Mouse (Mus musculus): ENCODE measurements at regions not wholly inside any gene's neighbourhood (a gene's known extent, or its start where the extent isn't known, plus 50 kb on each side); places are given as distances from the start of the nearest gene placed in this dataset.

DNA sequence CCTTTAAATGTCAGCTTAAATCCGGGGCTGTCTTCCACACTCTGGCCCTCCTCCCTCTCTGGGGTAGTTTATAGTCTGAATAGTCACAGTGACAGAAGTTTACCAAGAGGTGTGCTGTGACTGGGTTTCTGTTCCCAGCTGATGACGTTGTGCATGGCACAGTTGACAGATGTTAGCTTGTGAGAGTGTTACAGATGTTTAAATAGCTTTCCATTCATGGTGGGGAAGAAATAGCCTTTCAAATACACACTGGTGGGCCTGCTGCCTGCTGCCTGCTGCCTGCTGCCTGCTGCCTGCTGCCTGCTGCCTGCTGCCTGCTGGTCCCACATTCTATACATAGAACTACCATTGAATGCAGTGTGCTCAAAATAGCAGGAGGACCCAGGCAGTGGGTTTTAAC, 324.8 kb upstream of the Sash1 start:
- H3K4me3 ChIP-seq (ENCODE audit: inconsistent target): no peak overlapping the region
- no peaks in the 10 kb centered on the region for H3K36me3 ChIP-seq (ENCODE audit: inconsistent target)
- H3K79me2 ChIP-seq (ENCODE audit: inconsistent target): no peaks in the 10 kb centered on the region
- 53% methylated on average over 2 of the region's 2 CpGs for WGBS (ENCODE audit: missing documents)
- H3K27ac ChIP-seq: no peak overlapping the region

DNA sequence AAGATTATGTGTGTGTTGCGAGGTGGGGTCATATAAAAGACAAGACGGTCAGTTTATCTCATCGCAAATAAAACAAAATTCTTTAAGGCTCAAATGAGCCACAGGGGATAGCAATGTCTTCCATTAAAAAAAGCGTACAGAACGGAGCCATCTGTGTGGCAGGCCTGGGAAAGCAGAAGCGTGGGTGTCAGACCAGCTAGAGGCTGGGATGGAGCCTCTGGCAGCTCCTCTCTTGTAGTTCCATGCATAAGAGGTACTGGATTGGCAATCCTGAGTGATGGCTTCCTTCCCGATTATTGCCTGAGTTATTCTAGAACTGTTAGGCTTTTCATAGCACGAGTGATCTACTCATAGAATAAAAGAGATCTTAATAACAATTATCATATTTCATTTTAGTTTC, 318.2 kb upstream of the Sash1 start:
- Histone ChIP-seq H3K27ac (no peak overlapping the region), H3K36me3 (ENCODE audit: inconsistent target) (no peaks in the 10 kb centered on the region), H3K79me2 (ENCODE audit: inconsistent target) (no peaks in the 10 kb centered on the region), H3K4me3 (ENCODE audit: inconsistent target) (no peak overlapping the region)
- 87% methylated on average over 8 of the region's 8 CpGs for WGBS (ENCODE audit: missing documents)

DNA sequence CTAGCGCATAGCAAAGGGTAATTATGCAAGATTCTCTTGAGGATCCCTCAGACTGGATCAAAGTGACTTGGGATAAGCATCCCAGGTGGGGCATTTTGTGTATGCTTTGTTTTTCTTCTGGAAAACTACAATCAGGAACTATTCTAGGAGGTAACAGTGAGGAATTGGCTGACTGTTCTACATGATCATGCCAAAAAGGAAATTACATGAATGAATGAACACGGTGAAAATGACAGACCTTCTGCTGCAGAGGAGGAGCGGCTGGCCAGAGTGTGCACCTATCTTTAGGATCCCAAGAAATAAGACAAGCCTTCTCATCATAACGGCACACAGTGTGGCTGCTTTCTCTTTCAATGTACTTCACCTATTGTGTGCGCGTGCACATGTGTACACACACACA, 317.5 kb upstream of the Sash1 start:
- WGBS (ENCODE audit: missing documents): 61% methylated on average over 6 of the region's 6 CpGs
- Histone ChIP-seq H3K36me3 (ENCODE audit: inconsistent target) (no peaks in the 10 kb centered on the region), H3K4me3 (ENCODE audit: inconsistent target) (no peak overlapping the region), H3K79me2 (ENCODE audit: inconsistent target) (no peaks in the 10 kb centered on the region), H3K27ac (no peak overlapping the region)

DNA sequence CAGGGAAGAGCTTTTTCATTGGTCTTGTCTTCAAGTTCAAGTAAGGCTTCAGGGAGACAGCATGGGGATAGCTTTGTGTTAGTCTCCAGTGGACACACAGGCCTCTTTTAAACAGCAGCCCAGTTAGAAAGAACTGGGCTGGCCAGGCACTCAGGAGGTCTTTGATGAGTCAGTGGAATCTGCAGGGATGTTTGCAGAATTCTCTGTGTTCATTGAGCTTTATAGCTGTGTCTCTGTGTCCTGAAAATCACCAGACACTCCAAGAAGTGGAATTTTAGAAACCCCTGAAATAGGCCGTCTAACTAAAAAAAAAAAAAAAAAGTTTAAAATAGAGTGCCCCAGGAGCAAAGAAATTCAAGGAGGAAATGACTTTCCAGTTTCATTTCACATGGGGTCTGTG, 317.1 kb upstream of the Sash1 start:
- Histone ChIP-seq H3K27ac (no peak overlapping the region), H3K36me3 (ENCODE audit: inconsistent target) (no peaks in the 10 kb centered on the region), H3K79me2 (ENCODE audit: inconsistent target) (no peaks in the 10 kb centered on the region), H3K4me3 (ENCODE audit: inconsistent target) (no peak overlapping the region)
- WGBS (ENCODE audit: missing documents): 22% methylated on average over 1 of the region's 1 CpGs

DNA sequence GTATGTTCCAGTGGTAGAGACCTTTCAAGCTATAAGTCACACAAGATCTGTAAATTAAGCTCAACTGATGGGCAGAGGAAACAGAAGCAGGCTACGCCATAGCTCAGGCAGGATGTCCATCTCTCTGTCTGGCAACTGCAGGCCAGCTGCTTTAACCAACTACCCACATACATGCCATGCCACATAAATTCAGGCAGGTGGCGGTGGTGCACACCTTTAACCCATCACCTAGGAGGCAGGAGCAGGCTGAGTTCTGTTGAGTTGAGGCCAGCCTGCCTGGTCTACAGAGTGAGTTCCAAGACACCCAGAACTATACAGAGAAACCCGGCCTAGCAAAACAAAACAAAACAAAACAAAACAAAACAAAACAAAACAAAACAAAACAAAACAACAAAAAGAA, 289.1 kb upstream of the Sash1 start:
- H3K4me3 ChIP-seq (ENCODE audit: inconsistent target): no peak overlapping the region
- WGBS (ENCODE audit: missing documents): 52% methylated on average over 3 of the region's 3 CpGs
- H3K27ac ChIP-seq: no peak overlapping the region
- H3K79me2 ChIP-seq (ENCODE audit: inconsistent target): no peaks in the 10 kb centered on the region
- no peaks in the 10 kb centered on the region for H3K36me3 ChIP-seq (ENCODE audit: inconsistent target)

DNA sequence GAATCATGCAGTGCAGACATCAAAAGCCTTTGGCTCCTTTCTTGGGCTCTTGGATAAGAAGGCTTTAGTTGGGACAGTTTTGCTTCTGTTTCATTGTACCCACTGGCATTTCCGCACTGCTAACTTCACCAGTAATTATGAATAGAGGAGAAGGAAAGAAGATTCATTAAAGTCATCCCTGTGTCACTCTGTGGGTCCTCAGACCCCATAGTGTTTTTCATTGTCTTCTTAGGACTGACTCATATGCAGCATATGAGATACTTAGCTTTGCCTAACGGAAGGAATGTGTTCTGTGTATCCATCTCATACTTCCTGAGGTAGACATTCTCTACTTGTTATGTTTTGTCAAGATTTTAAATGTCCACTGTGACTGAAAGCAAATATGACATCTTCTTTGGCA, 287.6 kb upstream of the Sash1 start:
- no peak overlapping the region for H3K4me3 ChIP-seq (ENCODE audit: inconsistent target)
- H3K79me2 ChIP-seq (ENCODE audit: inconsistent target): no peaks in the 10 kb centered on the region
- H3K36me3 ChIP-seq (ENCODE audit: inconsistent target): no peaks in the 10 kb centered on the region
- WGBS (ENCODE audit: missing documents): 93% methylated on average over 2 of the region's 2 CpGs
- no peak overlapping the region for H3K27ac ChIP-seq

DNA sequence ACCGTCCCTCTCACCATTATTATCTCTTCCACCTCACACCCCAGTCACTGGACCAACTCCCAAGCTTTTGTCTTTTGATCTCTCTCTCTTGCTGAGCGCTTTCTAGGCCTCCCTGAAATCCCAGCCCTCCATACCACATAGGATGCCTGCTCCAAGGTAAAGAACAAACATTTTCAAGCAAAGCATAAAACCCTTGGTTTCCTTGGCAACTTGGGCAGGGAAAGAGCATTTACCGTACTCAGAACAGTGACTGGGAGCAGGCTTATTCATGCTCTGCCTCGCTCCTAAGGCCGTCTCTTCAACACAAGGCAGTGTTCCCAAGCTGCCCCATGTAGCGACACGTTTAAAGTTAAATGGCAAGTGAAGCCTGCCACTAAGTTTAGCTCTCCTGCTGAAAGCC, 282.9 kb upstream of the Sash1 start:
- no peak overlapping the region for H3K27ac ChIP-seq

DNA sequence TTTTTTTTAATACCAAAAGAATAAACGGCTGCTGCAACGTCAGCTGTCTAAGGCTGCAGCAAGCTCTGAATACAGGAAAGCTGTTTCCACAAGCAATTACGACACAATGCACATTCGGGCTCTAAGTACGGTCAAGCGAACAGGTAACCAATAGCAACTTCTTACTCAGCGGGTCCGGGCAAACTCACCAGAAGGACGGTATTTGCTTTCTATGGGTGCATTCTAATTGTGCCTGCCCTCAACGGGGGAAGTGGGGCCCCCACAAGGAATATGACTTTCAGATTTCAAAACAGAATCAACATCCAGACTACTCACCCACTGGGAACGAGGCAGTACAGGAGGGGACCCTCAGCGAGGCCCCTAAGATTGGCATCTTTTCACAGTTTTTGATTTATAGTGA, 280.1 kb upstream of the Sash1 start:
- H3K4me3 ChIP-seq (ENCODE audit: inconsistent target): no peak overlapping the region
- 89% methylated on average over 12 of the region's 12 CpGs for WGBS (ENCODE audit: missing documents)
- H3K79me2 ChIP-seq (ENCODE audit: inconsistent target): no peaks in the 10 kb centered on the region
- H3K36me3 ChIP-seq (ENCODE audit: inconsistent target): no peaks in the 10 kb centered on the region
- no peak overlapping the region for H3K27ac ChIP-seq

More for the DNA sequence above, 282.9 kb upstream of the Sash1 start:
- Histone ChIP-seq H3K4me3 (ENCODE audit: inconsistent target) (no peak overlapping the region), H3K36me3 (ENCODE audit: inconsistent target) (no peaks in the 10 kb centered on the region), H3K79me2 (ENCODE audit: inconsistent target) (no peaks in the 10 kb centered on the region)
- WGBS (ENCODE audit: missing documents): 85% methylated on average over 7 of the region's 7 CpGs

DNA sequence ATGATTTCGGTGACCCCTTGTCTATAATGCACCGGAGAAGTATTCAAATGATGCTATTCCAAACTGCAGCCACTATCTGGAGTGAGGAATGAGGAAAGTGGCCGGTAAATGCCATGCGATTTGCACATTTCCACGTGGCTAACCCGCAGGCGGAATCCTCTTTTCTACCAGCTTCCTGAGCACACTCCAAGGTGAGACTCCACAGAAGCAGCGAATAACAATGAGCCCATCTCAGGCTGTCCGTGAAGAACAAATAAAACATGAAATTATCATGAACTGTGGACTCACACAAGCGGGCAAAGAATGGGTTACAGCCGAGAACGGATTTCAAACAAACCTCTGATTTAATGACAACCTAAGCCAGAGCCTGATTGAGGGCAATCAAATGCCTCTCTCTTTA, 279.7 kb upstream of the Sash1 start:
- Histone ChIP-seq H3K4me3 (ENCODE audit: inconsistent target) (no peak overlapping the region), H3K27ac (no peak overlapping the region), H3K79me2 (ENCODE audit: inconsistent target) (no peaks in the 10 kb centered on the region), H3K36me3 (ENCODE audit: inconsistent target) (no peaks in the 10 kb centered on the region)
- 91% methylated on average over 12 of the region's 12 CpGs for WGBS (ENCODE audit: missing documents)

DNA sequence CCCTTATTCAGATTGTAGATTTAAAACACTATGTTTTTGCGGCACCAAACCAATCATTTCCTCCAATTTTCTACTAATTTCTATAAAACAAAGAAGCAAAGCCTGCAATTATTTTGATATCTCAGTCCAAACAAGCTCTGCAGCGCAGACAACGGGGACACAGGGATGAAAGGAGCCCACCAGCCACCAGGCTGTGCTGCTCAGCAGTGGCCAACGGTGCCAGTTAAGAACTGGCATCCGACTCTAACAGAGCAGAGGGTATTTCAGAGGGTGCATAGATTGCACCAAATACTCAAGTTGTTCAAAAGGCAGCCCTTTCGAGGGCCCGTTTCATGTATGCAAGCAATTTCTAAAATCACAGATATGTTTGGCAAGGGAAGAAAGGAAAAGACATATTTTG, 278.5 kb upstream of the Sash1 start:
- Histone ChIP-seq H3K36me3 (ENCODE audit: inconsistent target) (no peaks in the 10 kb centered on the region), H3K79me2 (ENCODE audit: inconsistent target) (no peaks in the 10 kb centered on the region), H3K27ac (no peak overlapping the region), H3K4me3 (ENCODE audit: inconsistent target) (no peak overlapping the region)
- WGBS (ENCODE audit: missing documents): 87% methylated on average over 7 of the region's 7 CpGs

DNA sequence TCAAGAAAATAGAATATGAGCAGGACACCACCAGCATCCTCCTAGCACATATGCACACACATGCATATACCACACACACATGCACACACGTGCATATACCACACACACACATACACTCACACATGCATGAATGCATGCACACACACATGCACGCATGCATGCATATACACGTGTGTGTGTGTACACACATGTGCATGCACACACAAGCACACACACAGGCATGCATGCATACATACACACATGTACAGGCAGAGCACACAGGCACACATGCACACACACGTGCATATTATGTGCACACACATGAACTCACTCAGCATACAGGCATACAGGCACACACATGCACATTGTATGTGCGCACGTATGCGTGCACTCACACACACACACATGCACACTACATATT, 275.7 kb upstream of the Sash1 start:
- Histone ChIP-seq H3K27ac (no peak overlapping the region), H3K79me2 (ENCODE audit: inconsistent target) (no peaks in the 10 kb centered on the region), H3K36me3 (ENCODE audit: inconsistent target) (no peaks in the 10 kb centered on the region), H3K4me3 (ENCODE audit: inconsistent target) (no peak overlapping the region)
- WGBS (ENCODE audit: missing documents): 92% methylated on average over 7 of the region's 7 CpGs

DNA sequence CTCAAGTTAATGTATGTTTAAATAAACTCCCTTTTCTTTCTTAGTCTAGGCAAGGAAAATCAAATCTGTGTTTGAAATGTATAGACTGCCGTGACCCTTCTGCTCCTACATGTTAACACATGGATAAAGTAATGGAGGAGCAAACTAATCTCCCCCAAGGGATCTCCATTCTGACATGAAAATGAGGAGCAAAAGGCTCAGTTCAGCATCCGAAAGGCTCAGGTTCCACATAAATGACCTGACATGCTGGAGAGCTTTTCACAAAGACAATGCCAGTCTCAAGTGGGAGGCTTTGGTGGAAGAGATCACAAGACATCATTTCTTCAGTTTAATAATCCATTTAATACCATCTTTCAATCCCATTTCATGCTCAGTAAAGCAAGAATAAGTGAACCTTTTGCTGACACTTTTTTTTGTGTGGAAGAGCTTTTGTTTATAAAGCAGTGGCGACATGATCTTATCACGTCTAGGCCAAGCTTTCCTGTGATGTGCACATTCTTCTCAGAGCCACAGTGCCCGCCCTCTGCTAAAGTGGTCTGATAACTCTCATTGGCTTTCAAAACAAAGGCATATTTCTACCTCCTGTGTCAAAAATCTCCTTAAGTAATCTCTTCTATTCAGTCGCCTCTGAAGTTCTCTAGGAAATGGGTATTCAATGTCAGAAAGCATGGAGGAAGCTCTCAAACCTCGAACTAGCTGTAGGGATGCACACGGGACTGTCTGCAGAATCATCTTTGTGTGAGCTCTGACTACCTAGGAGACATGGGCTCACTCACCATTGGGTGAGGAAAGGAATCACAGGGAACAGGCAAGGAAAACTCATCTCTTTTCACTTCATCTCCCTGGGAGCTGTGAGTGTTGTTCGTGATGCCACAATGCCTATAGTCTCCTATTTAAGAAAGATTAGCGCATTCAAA, 271.7 kb upstream of the Sash1 start:
- Histone ChIP-seq H3K79me2 (ENCODE audit: inconsistent target) (no peaks in the 10 kb centered on the region), H3K27ac (no peak overlapping the region), H3K4me3 (ENCODE audit: inconsistent target) (no peak overlapping the region), H3K36me3 (ENCODE audit: inconsistent target) (no peaks in the 10 kb centered on the region)
- 85% methylated on average over 10 of the region's 10 CpGs for WGBS (ENCODE audit: missing documents)

DNA sequence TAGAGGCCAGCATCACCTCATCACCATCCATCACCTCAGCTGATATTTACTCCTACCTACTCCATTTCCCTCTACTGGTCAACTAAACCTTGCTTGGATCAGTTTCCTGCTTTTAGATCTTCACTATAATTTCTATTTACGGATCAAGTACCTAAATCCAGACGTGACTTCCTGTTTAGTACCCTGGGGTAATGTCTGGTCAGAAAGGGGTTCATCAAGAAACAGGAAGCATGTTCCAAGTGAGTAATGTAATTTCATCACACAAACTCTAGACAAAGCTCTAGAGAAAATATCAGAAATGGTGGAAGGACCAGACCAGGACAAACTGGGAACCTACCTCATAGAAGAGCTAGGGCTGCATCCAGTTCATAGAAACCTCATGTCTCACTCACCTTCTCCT, 250.2 kb upstream of the Sash1 start:
- Histone ChIP-seq H3K27ac (no peak overlapping the region), H3K79me2 (ENCODE audit: inconsistent target) (no peaks in the 10 kb centered on the region), H3K36me3 (ENCODE audit: inconsistent target) (no peaks in the 10 kb centered on the region), H3K4me3 (ENCODE audit: inconsistent target) (no peak overlapping the region)
- 8% methylated on average over 2 of the region's 2 CpGs for WGBS (ENCODE audit: missing documents)

DNA sequence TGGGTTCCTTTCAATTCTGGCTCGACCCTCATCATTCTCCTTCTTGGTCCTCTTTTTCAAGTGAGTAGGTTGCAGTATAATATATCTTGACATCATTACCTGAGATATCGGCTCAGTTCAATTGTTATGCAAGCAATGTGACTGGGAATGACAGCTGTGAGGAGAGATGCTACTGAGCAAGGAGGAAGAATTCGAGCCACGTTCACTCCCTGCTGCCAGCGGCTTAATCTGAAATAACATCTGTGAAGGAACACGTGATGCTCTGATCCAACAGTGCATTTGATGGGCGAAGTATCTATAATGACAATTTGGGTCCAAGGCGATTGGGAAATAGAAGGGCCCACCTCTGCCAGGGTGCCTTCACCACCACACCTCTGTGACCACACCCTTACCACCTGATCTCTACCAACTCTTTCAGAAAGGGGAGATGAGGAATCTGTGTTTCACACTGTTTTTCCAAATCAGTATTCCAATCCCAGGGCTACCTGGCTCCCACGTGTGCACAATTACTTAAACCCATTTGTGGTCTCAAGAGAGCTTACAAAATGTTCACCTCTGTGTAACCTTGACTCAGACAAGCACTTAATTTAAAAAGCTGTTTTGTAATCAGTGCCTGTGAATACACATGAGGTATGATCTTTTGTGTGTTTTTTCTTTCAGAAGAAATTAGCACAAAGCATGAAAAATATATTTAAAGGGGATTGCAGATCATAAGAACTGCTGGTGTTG, 248.6 kb upstream of the Sash1 start:
- Histone ChIP-seq H3K27ac (no peak overlapping the region), H3K4me3 (ENCODE audit: inconsistent target) (no peak overlapping the region), H3K36me3 (ENCODE audit: inconsistent target) (no peaks in the 10 kb centered on the region), H3K79me2 (ENCODE audit: inconsistent target) (no peaks in the 10 kb centered on the region)
- 80% methylated on average over 9 of the region's 9 CpGs for WGBS (ENCODE audit: missing documents)

DNA sequence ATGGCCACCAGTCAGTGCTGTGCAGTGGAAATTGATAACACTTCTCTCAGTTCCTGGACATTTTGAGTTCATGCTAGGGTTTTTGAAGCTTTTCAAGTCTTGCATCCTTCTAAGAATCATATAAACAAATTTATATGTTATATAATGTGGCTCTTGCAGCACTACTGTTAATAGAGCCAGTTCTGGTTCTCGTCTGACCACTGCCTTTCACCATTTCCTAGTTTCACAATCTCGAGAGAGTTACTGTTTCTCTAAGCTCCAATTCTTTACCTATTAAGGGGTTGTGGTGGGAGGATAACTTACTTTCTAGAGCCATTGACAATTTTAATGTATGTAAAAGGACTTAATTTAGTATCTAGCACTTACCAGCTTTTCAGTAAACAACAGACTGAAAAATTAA, 244.2 kb upstream of the Sash1 start:
- no peak overlapping the region for H3K4me3 ChIP-seq (ENCODE audit: inconsistent target)
- H3K79me2 ChIP-seq (ENCODE audit: inconsistent target): no peaks in the 10 kb centered on the region
- WGBS (ENCODE audit: missing documents): 17% methylated on average over 2 of the region's 2 CpGs
- no peaks in the 10 kb centered on the region for H3K36me3 ChIP-seq (ENCODE audit: inconsistent target)
- no peak overlapping the region for H3K27ac ChIP-seq
